Mouse (Mus musculus) kidney, adult 2 months (tissue): Measurements from ENCODE around the gene Ebf1.

Experiments
- CTCF ChIP-seq: fragments of 200-500 bp; conservative IDR thresholded peaks from 2 replicates; pipeline ENCODE4 v1.5.1; 2011; ENCODE audit warnings: low read depth, mild to moderate bottlenecking, control low read depth, low read length, moderate library complexity, mixed read lengths; ENCODE audit not compliant: insufficient read depth, insufficient read length
- POLR2A ChIP-seq: fragments of 200-500 bp; IDR thresholded peaks from one replicate; pipeline ENCODE4 v1.6.1; 2011; ENCODE audit warnings: low read depth, low read length, control low read depth

- TF ChIP-seq CTCF (no peak), POLR2A (no peak)
Observed at GRCm38 (mm10) chr11:44837592-44837991, 220.5 kb downstream of the Ebf1 start.
